Mouse (Mus musculus) bone marrow macrophage, adult 2 months (primary cell): ENCODE results near the gene Sp8. TPM values are rescaled to one million over a fixed set of nuclear protein-coding genes. Genes with fewer than 3 reads are reported as not detected.

Experiments used
- H3K27ac ChIP-seq: 2 replicates; pipeline ENCODE4 v1.5.1; 2012; ENCODE audit warnings: low read depth, low read length; ENCODE audit not compliant: insufficient read depth
- H3K4me1 ChIP-seq: 2 replicates; pipeline ENCODE4 v1.6.1; 2012; ENCODE audit warnings: low read length; ENCODE audit not compliant: control insufficient read depth, insufficient read depth
- H3K4me3 ChIP-seq: 2 replicates; pipeline ENCODE4 v1.5.1; 2012; ENCODE audit warnings: mild to moderate bottlenecking, low read length, moderate library complexity; ENCODE audit not compliant: insufficient read depth
- CTCF ChIP-seq: IDR thresholded peaks from 2 replicates; pipeline ENCODE4 v1.5.1; 2012; ENCODE audit warnings: low read depth, mild to moderate bottlenecking, low read length, moderate library complexity
- POLR2A ChIP-seq: IDR thresholded peaks from 2 replicates; pipeline ENCODE4 v1.6.1; 2012; ENCODE audit warnings: mild to moderate bottlenecking, low read depth, low read length, borderline replicate concordance
- polyA plus RNA-seq: library from polyadenylated mRNA; stranded (reverse); fragments of >200 nt; gene quantifications from 2 replicates; pipeline ENCODE4 v1.2.4, GENCODE M21; 2012; ENCODE audit not compliant: missing spikeins, insufficient read depth, insufficient read length

The Sp8 gene
- polyA plus RNA-seq, result not detected in 2 replicates

GRCm38 (mm10) chr12:118846221-118846620, at the start of gene Sp8:
Gene Sp8 (plus strand): TSS chr12:118846329.
- H3K4me3 ChIP-seq, result peak within 1 kb of the TSS; percentile 68
- TF ChIP-seq CTCF (no peak), POLR2A (no peak)
- no peak within 1 kb of the TSS for H3K27ac ChIP-seq
- H3K4me1 ChIP-seq, result 0 out of 2 replicates have a peak, but pooled peaks cover 5% of the 10 kb centered on the region

- no peak overlapping the region for H3K27ac ChIP-seq
- no peak overlapping the region for H3K4me3 ChIP-seq
- no peak for TF ChIP-seq CTCF
- no peak for TF ChIP-seq POLR2A
- no peaks in the 10 kb centered on the region for H3K4me1 ChIP-seq
These were observed 34.7 kb upstream of the Sp8 start for GRCm38 (mm10) chr12:118811328-118811961.

- Histone ChIP-seq H3K27ac (no peak overlapping the region), H3K4me1 (no peaks in the 10 kb centered on the region), H3K4me3 (no peak overlapping the region)
- TF ChIP-seq CTCF, result no peak
- no peak for TF ChIP-seq POLR2A
These were observed 31.6 kb upstream of the Sp8 start for GRCm38 (mm10) chr12:118814561-118814960.

- Histone ChIP-seq H3K27ac (no peak overlapping the region), H3K4me1 (no peaks in the 10 kb centered on the region)
- TF ChIP-seq CTCF, result no peak
- no peak for TF ChIP-seq POLR2A
These were observed 30.0 kb upstream of the Sp8 start for GRCm38 (mm10) chr12:118816156-118816555.

GRCm38 (mm10) chr12:118829881-118830280, 16.2 kb upstream of the Sp8 start:
- Histone ChIP-seq H3K4me3 (no peak overlapping the region), H3K4me1 (no peaks in the 10 kb centered on the region), H3K27ac (no peak overlapping the region)
- TF ChIP-seq CTCF, result no peak
- TF ChIP-seq POLR2A, result no peak

More at GRCm38 (mm10) chr12:118816156-118816555, 30.0 kb upstream of the Sp8 start:
- H3K4me3 ChIP-seq, result no peak overlapping the region

- H3K4me1 ChIP-seq, result no peaks in the 10 kb centered on the region
- peak overlapping the region; percentile 42 for H3K4me3 ChIP-seq
- H3K27ac ChIP-seq, result no peak overlapping the region
- TF ChIP-seq CTCF (no peak), POLR2A (no peak)
These were observed 9.5 kb upstream of the Sp8 start for GRCm38 (mm10) chr12:118836411-118837341.

- no peak overlapping the region for H3K27ac ChIP-seq
- no peaks in the 10 kb centered on the region for H3K4me1 ChIP-seq
- H3K4me3 ChIP-seq, result no peak overlapping the region
- TF ChIP-seq POLR2A (no peak), CTCF (no peak)
These were observed 8.8 kb upstream of the Sp8 start for GRCm38 (mm10) chr12:118837361-118837760.

- Histone ChIP-seq H3K4me3 (no peak overlapping the region), H3K27ac (no peak overlapping the region), H3K4me1 (0 out of 2 replicates have a peak, but pooled peaks cover 2% of the 10 kb centered on the region)
- TF ChIP-seq POLR2A (no peak), CTCF (no peak)
These were observed 7.9 kb upstream of the Sp8 start for GRCm38 (mm10) chr12:118838260-118838659.

- TF ChIP-seq POLR2A (no peak), CTCF (no peak)
- 0 out of 2 replicates have a peak, but pooled peaks cover 2% of the 10 kb centered on the region for H3K4me1 ChIP-seq
- no peak overlapping the region for H3K27ac ChIP-seq
- no peak overlapping the region for H3K4me3 ChIP-seq
These were observed 6.7 kb upstream of the Sp8 start for GRCm38 (mm10) chr12:118839398-118839797.
